Mouse (Mus musculus) small intestine, adult 2 months (tissue): ENCODE results near the gene Slc5a9.
"Not testable (repeated sequence)": the region's sequence is repeated elsewhere in the genome, so short reads cannot be mapped to it uniquely, and the experiment has no call there.

Experiments
- CTCF ChIP-seq: fragments of 200-500 bp; IDR thresholded peaks from 2 replicates; pipeline ENCODE4 v1.5.1; 2012; ENCODE audit warnings: low read depth, mild to moderate bottlenecking, control low read depth, inconsistent platforms, low read length, moderate library complexity, mixed read lengths; ENCODE audit not compliant: insufficient replicate concordance, insufficient read length; ENCODE audit errors: extremely low read depth
- POLR2A ChIP-seq: fragments of 200-500 bp; IDR thresholded peaks from 2 replicates; pipeline ENCODE4 v1.6.1; 2012; ENCODE audit warnings: low read depth, mild to moderate bottlenecking, control low read depth, inconsistent platforms, low read length, moderate library complexity

DNA sequence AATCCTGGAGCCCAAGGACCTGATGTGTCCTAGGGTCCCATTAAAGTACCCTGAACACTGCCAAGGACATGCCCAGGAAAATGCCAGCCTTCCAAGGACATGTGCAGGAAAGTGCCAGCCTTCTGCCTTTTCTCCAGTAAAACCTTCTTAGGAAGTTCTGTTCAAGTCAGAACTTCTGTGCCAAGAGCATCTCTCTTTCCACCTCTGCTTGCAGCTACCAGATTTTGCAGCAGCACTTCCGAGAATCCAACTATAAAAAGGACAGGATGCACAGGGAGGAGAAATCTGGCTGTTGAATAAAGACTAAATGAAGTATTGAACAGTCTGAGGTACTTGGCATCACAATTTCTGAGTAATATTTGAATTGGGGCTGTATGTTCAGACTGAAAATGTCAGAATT is 2.2 kb downstream of the Slc5a9 start:
- TF ChIP-seq CTCF, POLR2A: not testable (repeated sequence)
